Comparison of ENCODE assay signal across 25 mouse cellular contexts in genomic region chr3:108484749-108485148, GRCm38 (mm10). TPM values are rescaled to one million over a fixed set of nuclear protein-coding genes. Genes with fewer than 3 reads are reported as not detected.
"Had no signal": no experiment of that assay in that cellular context is flagged by ENCODE, and none has a peak within 500 bp of the region (broad histone marks: within the 10 kb centered on the region; RNA-seq: fewer than 3 reads in every experiment).

No protein-coding gene starts in this region.

- H3K9ac ChIP-seq: liver, embryonic 13.5 days; liver, embryonic 15.5 days; liver, postnatal 0 days; lung, embryonic 15.5 days; midbrain, embryonic 12.5 days; neural tube, embryonic 13.5 days; neural tube, embryonic 15.5 days; stomach, embryonic 15.5 days had no signal

- H3K36me3 ChIP-seq: liver, embryonic 13.5 days; liver, embryonic 15.5 days; lung, embryonic 15.5 days; midbrain, embryonic 10.5 days; midbrain, embryonic 12.5 days; neural tube, embryonic 13.5 days; neural tube, embryonic 15.5 days; stomach, embryonic 15.5 days had no signal

- H3K4me1 ChIP-seq: liver, embryonic 13.5 days; liver, embryonic 15.5 days; midbrain, embryonic 10.5 days; midbrain, embryonic 12.5 days; neural tube, embryonic 13.5 days; neural tube, embryonic 15.5 days had no signal

- H3K9me3 ChIP-seq: liver, embryonic 13.5 days; liver, embryonic 15.5 days; lung, embryonic 15.5 days; midbrain, embryonic 10.5 days; midbrain, embryonic 12.5 days; neural tube, embryonic 13.5 days; neural tube, embryonic 15.5 days; stomach, embryonic 15.5 days had no signal

- H3K27ac ChIP-seq: liver, embryonic 13.5 days; liver, embryonic 15.5 days; lung, embryonic 15.5 days; midbrain, embryonic 10.5 days; midbrain, embryonic 12.5 days; neural tube, embryonic 13.5 days; neural tube, embryonic 15.5 days; stomach, embryonic 15.5 days had no signal

- H3K4me3 ChIP-seq: liver, embryonic 13.5 days; liver, embryonic 15.5 days; lung, embryonic 15.5 days; midbrain, embryonic 10.5 days; midbrain, embryonic 12.5 days; myocyte; neural tube, embryonic 13.5 days; neural tube, embryonic 15.5 days; stomach, embryonic 15.5 days had no signal

- DNase-seq: liver, embryonic 13.5 days; liver, postnatal 0 days; lung, adult 2 months; lung, postnatal 14 days; lung, postnatal 4 days; midbrain, embryonic 14.5 days; retina, postnatal 1 day; right cerebral cortex, adult 18-20 months; right cerebral cortex, postnatal 25 days; thymus, adult 2 months; thymus, postnatal 36 days had no signal

- H3K27me3 ChIP-seq: liver, embryonic 15.5 days; lung, embryonic 15.5 days; midbrain, embryonic 12.5 days; neural tube, embryonic 13.5 days; neural tube, embryonic 15.5 days; stomach, embryonic 15.5 days had no signal

- H3K4me2 ChIP-seq: liver, embryonic 13.5 days; liver, embryonic 15.5 days; lung, embryonic 15.5 days; midbrain, embryonic 12.5 days; neural tube, embryonic 13.5 days; neural tube, embryonic 15.5 days; stomach, embryonic 15.5 days had no signal

- ATAC-seq: liver, postnatal 0 days; lung, postnatal 0 days; midbrain, embryonic 16.5 days had no signal

RNA-seq across cellular contexts. Expression of gene 1700013F07Rik, which starts 49.2 kb away (rescaled TPM):
- total RNA-seq: megakaryocyte, adult 5-6 weeks; megakaryocyte-erythroid progenitor cell, adult 5-6 weeks had no signal
- polyA plus RNA-seq: liver, embryonic 13.5 days; liver, embryonic 15.5 days; liver, postnatal 0 days; neural tube, embryonic 11.5 days; spleen, adult 2 months had no signal

RNA-seq across cellular contexts. Expression of gene 5330417C22Rik, which starts 51.6 kb away (rescaled TPM):
- total RNA-seq: megakaryocyte-erythroid progenitor cell, adult 5-6 weeks had no signal
